Mouse (Mus musculus) lung, embryonic 14.5 days (tissue): ENCODE measurements at regions not wholly inside any gene's neighbourhood (a gene's known extent, or its start where the extent isn't known, plus 50 kb on each side); places are given as distances from the start of the nearest gene placed in this dataset.

ENCODE experiments used
- ATAC-seq: fragments of 200-750 bp; cut with Nextera tagmentation; 2 replicates; pipeline ENCODE4 v1.8.0; 2017; ENCODE audit warnings: mild to moderate bottlenecking, moderate TSS enrichment, moderate library complexity; ENCODE audit not compliant: insufficient read depth
- DNase-seq: peaks from one replicate; pipeline ENCODE4 v3.0.0-alpha.2; 2015
- H3K27ac ChIP-seq: fragments of 300-500 bp; sonication (generic); 2 replicates; pipeline ENCODE4 v1.5.1; 2014; ENCODE audit warnings: low read depth, mild to moderate bottlenecking, moderate library complexity
- H3K27me3 ChIP-seq: fragments of 300-500 bp; sonication (generic); 2 replicates; pipeline ENCODE4 v1.6.1; 2014; ENCODE audit warnings: low read length, control low read depth; ENCODE audit not compliant: insufficient read depth
- H3K36me3 ChIP-seq: fragments of 300-500 bp; sonication (generic); 2 replicates; pipeline ENCODE4 v1.6.1; 2014; ENCODE audit warnings: control low read depth; ENCODE audit not compliant: insufficient read depth
- H3K4me1 ChIP-seq: fragments of 300-500 bp; sonication (generic); 2 replicates; pipeline ENCODE4 v1.6.1; 2014; ENCODE audit warnings: antibody characterized with exemption, control low read depth; ENCODE audit not compliant: insufficient read depth
- H3K4me2 ChIP-seq: fragments of 300-500 bp; sonication (generic); 2 replicates; pipeline ENCODE4 v1.6.1; 2014; ENCODE audit warnings: mild to moderate bottlenecking
- H3K4me3 ChIP-seq: fragments of 300-500 bp; sonication (generic); 2 replicates; pipeline ENCODE4 v1.5.1; 2014; ENCODE audit warnings: low read depth, low read length
- H3K9ac ChIP-seq: fragments of 300-500 bp; sonication (generic); 2 replicates; pipeline ENCODE4 v1.6.1; 2014
- H3K9me3 ChIP-seq: fragments of 300-500 bp; sonication (generic); 2 replicates; pipeline ENCODE4 v1.6.1; 2016; ENCODE audit warnings: low read depth, low read length, control low read depth
- CTCF ChIP-seq: IDR thresholded peaks from 2 replicates; pipeline ENCODE4 v1.5.1; 2016; ENCODE audit warnings: antibody characterized with exemption, low read depth
- WGBS: fragments of 180-500 bp; shearing (Covaris S2); extraction: QIAGEN DNeasy Blood & Tissue Kit; methylation state at CpG from one replicate; pipeline ENCODE4 v1.1.7; 2014; 5-methylcytosine and 5-hydroxymethylcytosine counted together

- no peaks in the 10 kb centered on the region for H3K27me3 ChIP-seq
- no peaks in the 10 kb centered on the region for H3K4me1 ChIP-seq
- no peak overlapping the region for H3K4me3 ChIP-seq
- H3K4me2 ChIP-seq, result no peak overlapping the region
- DNase-seq (peak; percentile 13), ATAC-seq (no peak)
- WGBS, result 16% methylated on average over 1 of the region's 1 CpGs
- no peaks in the 10 kb centered on the region for H3K36me3 ChIP-seq
- no peaks in the 10 kb centered on the region for H3K9me3 ChIP-seq
- no peak overlapping the region; the same call in 1 of the 2 replicates for H3K27ac ChIP-seq
- TF ChIP-seq CTCF, result no peak
- H3K9ac ChIP-seq, result no peak overlapping the region
Observed at GRCm38 (mm10) chr2:10998798-10999197, 173.1 kb upstream of the Prkcq start.

GRCm38 (mm10) chr2:10999217-10999618, 172.7 kb upstream of the Prkcq start:
- WGBS, result 68% methylated on average over 1 of the region's 1 CpGs
- Histone ChIP-seq H3K9me3 (no peaks in the 10 kb centered on the region), H3K27ac (no peak overlapping the region), H3K4me3 (no peak overlapping the region), H3K4me1 (no peaks in the 10 kb centered on the region), H3K9ac (no peak overlapping the region), H3K4me2 (no peak overlapping the region), H3K36me3 (no peaks in the 10 kb centered on the region), H3K27me3 (no peaks in the 10 kb centered on the region)
- DNase-seq (peak; percentile 4), ATAC-seq (no peak)
- TF ChIP-seq CTCF, result no peak

- 53% methylated on average over 2 of the region's 2 CpGs for WGBS
- Histone ChIP-seq H3K27me3 (no peaks in the 10 kb centered on the region), H3K4me3 (no peak overlapping the region), H3K9ac (no peak overlapping the region), H3K4me2 (no peak overlapping the region), H3K36me3 (no peaks in the 10 kb centered on the region), H3K9me3 (no peaks in the 10 kb centered on the region), H3K27ac (no peak overlapping the region), H3K4me1 (no peaks in the 10 kb centered on the region)
- ATAC-seq, result no peak
- DNase-seq, result no peak
- TF ChIP-seq CTCF, result no peak
Observed at GRCm38 (mm10) chr2:11005806-11006205, 166.1 kb upstream of the Prkcq start.

- DNase-seq (no peak), ATAC-seq (no peak)
- no peaks in the 10 kb centered on the region for H3K27me3 ChIP-seq
- no peak overlapping the region for H3K9ac ChIP-seq
- WGBS, result 66% methylated on average over 11 of the region's 11 CpGs
- no peak overlapping the region for H3K4me2 ChIP-seq
- no peak overlapping the region for H3K4me3 ChIP-seq
- no peaks in the 10 kb centered on the region for H3K4me1 ChIP-seq
- H3K9me3 ChIP-seq, result no peaks in the 10 kb centered on the region
- H3K36me3 ChIP-seq, result no peaks in the 10 kb centered on the region
- no peak for TF ChIP-seq CTCF
- H3K27ac ChIP-seq, result no peak overlapping the region
Observed at GRCm38 (mm10) chr2:11011041-11011962, 160.6 kb upstream of the Prkcq start.

- no peak overlapping the region for H3K27ac ChIP-seq
- no peaks in the 10 kb centered on the region for H3K27me3 ChIP-seq
- TF ChIP-seq CTCF, result no peak
- H3K9me3 ChIP-seq, result no peaks in the 10 kb centered on the region
- H3K4me3 ChIP-seq, result no peak overlapping the region
- no peaks in the 10 kb centered on the region for H3K4me1 ChIP-seq
- no peak for DNase-seq
- ATAC-seq, result no peak
- no peak overlapping the region for H3K9ac ChIP-seq
- H3K4me2 ChIP-seq, result no peak overlapping the region
- 81% methylated on average over 4 of the region's 4 CpGs for WGBS
- H3K36me3 ChIP-seq, result no peaks in the 10 kb centered on the region
Observed at GRCm38 (mm10) chr2:11012312-11012860, 159.5 kb upstream of the Prkcq start.

- no peaks in the 10 kb centered on the region for H3K4me1 ChIP-seq
- DNase-seq (no peak), ATAC-seq (no peak)
- H3K36me3 ChIP-seq, result no peaks in the 10 kb centered on the region
- no peak overlapping the region for H3K4me3 ChIP-seq
- no peak overlapping the region for H3K27ac ChIP-seq
- H3K9me3 ChIP-seq, result no peaks in the 10 kb centered on the region
- TF ChIP-seq CTCF, result no peak
- no peak overlapping the region for H3K9ac ChIP-seq
- no peaks in the 10 kb centered on the region for H3K27me3 ChIP-seq
- WGBS, result 61% methylated on average over 3 of the region's 3 CpGs
- H3K4me2 ChIP-seq, result no peak overlapping the region
Observed at GRCm38 (mm10) chr2:11013154-11013553, 158.8 kb upstream of the Prkcq start.

- no peak for ATAC-seq
- no peak for TF ChIP-seq CTCF
- 56% methylated on average over 1 of the region's 1 CpGs for WGBS
- H3K27ac ChIP-seq, result no peak overlapping the region
- no peak overlapping the region for H3K9ac ChIP-seq
- no peaks in the 10 kb centered on the region for H3K4me1 ChIP-seq
- H3K9me3 ChIP-seq, result no peaks in the 10 kb centered on the region
- DNase-seq, result no peak
- no peaks in the 10 kb centered on the region for H3K27me3 ChIP-seq
- no peaks in the 10 kb centered on the region for H3K36me3 ChIP-seq
- no peak overlapping the region for H3K4me2 ChIP-seq
- no peak overlapping the region for H3K4me3 ChIP-seq
Observed at GRCm38 (mm10) chr2:11016446-11016845, 155.5 kb upstream of the Prkcq start.
